Mouse (Mus musculus) kidney, adult 2 months (tissue): ENCODE data around the gene Rad51b.

Experiments
- CTCF ChIP-seq: fragments of 200-500 bp; conservative IDR thresholded peaks from 2 replicates; pipeline ENCODE4 v1.5.1; 2011; ENCODE audit warnings: low read depth, mild to moderate bottlenecking, control low read depth, low read length, moderate library complexity, mixed read lengths; ENCODE audit not compliant: insufficient read depth, insufficient read length
- POLR2A ChIP-seq: fragments of 200-500 bp; IDR thresholded peaks from one replicate; pipeline ENCODE4 v1.6.1; 2011; ENCODE audit warnings: low read depth, low read length, control low read depth

GRCm38 (mm10) chr12:79735882-79736281, 438.8 kb downstream of the Rad51b start:
- no peak for TF ChIP-seq POLR2A
- no peak for TF ChIP-seq CTCF
